Mouse (Mus musculus): ENCODE data around the gene Ldlr. TPM values are rescaled to one million over a fixed set of nuclear protein-coding genes. Genes with fewer than 3 reads are reported as not detected.

Ldlr gene
- total RNA-seq, 2 experiments from 2014 or later, result 25.6 to 51.5 TPM

GRCm38 (mm10) chr9:21725224-21726121 lies 2.2 kb downstream of the Ldlr start:
- 0 out of 2 replicates have a peak, but pooled peaks have one; percentile 11 for ATAC-seq (ENCODE audit: poor library complexity, severe bottlenecking)

GRCm38 (mm10) chr9:21726218-21726975 lies 3.1 kb downstream of the Ldlr start:
- no peak for ATAC-seq (ENCODE audit: poor library complexity, severe bottlenecking)

GRCm38 (mm10) chr9:21728261-21728832 lies 5.1 kb downstream of the Ldlr start:
- 0 out of 2 replicates have a peak, but pooled peaks have one; percentile 12 for ATAC-seq (ENCODE audit: poor library complexity, severe bottlenecking)

GRCm38 (mm10) chr9:21729264-21729663 lies 6.0 kb downstream of the Ldlr start:
- 0 out of 2 replicates have a peak, but pooled peaks have one; percentile 11 for ATAC-seq (ENCODE audit: poor library complexity, severe bottlenecking)

GRCm38 (mm10) chr9:21732288-21732687 lies 9.0 kb downstream of the Ldlr start:
- ATAC-seq (ENCODE audit: poor library complexity, severe bottlenecking), result no peak

- no peak for ATAC-seq (ENCODE audit: poor library complexity, severe bottlenecking)
Observed at GRCm38 (mm10) chr9:21733446-21733845, 10.2 kb downstream of the Ldlr start.

- no peak for ATAC-seq (ENCODE audit: poor library complexity, severe bottlenecking)
Observed at GRCm38 (mm10) chr9:21733989-21734388, 10.7 kb downstream of the Ldlr start.

- no peak for ATAC-seq (ENCODE audit: poor library complexity, severe bottlenecking)
Observed at GRCm38 (mm10) chr9:21735126-21735525, 11.8 kb downstream of the Ldlr start.

- no peak for ATAC-seq (ENCODE audit: poor library complexity, severe bottlenecking)
Observed at GRCm38 (mm10) chr9:21736580-21736979, 13.3 kb downstream of the Ldlr start.

GRCm38 (mm10) chr9:21737188-21737587 lies 13.9 kb downstream of the Ldlr start:
- ATAC-seq (ENCODE audit: poor library complexity, severe bottlenecking), result no peak

GRCm38 (mm10) chr9:21738776-21739175 lies 15.5 kb downstream of the Ldlr start:
- ATAC-seq (ENCODE audit: poor library complexity, severe bottlenecking), result no peak

GRCm38 (mm10) chr9:21740427-21740826 lies 17.1 kb downstream of the Ldlr start:
- ATAC-seq (ENCODE audit: poor library complexity, severe bottlenecking), result peak; percentile 92

- ATAC-seq (ENCODE audit: poor library complexity, severe bottlenecking), result no peak
Observed at GRCm38 (mm10) chr9:21741514-21741913, 18.2 kb downstream of the Ldlr start.

- ATAC-seq (ENCODE audit: poor library complexity, severe bottlenecking), result no peak
Observed at GRCm38 (mm10) chr9:21747238-21747774, 24.0 kb downstream of the Ldlr start.

- no peak for ATAC-seq (ENCODE audit: poor library complexity, severe bottlenecking)
Observed at GRCm38 (mm10) chr9:21748033-21748432, 24.8 kb downstream of the Ldlr start.

- ATAC-seq (ENCODE audit: poor library complexity, severe bottlenecking), result no peak
Observed at GRCm38 (mm10) chr9:21748491-21748890, 25.2 kb downstream of the Ldlr start.

GRCm38 (mm10) chr9:21749382-21750118 lies 26.3 kb downstream of the Ldlr start:
- no peak for ATAC-seq (ENCODE audit: poor library complexity, severe bottlenecking)

- ATAC-seq (ENCODE audit: poor library complexity, severe bottlenecking), result no peak
Observed at GRCm38 (mm10) chr9:21750370-21750769, 27.1 kb downstream of the Ldlr start.

- no peak for ATAC-seq (ENCODE audit: poor library complexity, severe bottlenecking)
Observed at GRCm38 (mm10) chr9:21751347-21751746, 28.1 kb downstream of the Ldlr start.

- no peak for ATAC-seq (ENCODE audit: poor library complexity, severe bottlenecking)
Observed at GRCm38 (mm10) chr9:21752252-21752792, 29.0 kb downstream of the Ldlr start.
